Mouse (Mus musculus): ENCODE results near the gene Dgkb. TPM values are rescaled to one million over a fixed set of nuclear protein-coding genes. Genes with fewer than 3 reads are reported as not detected.

Dgkb gene
- polyA plus RNA-seq (2012; rRNA removed): 0.19 and 0.23 TPM in 2 replicates

DNA sequence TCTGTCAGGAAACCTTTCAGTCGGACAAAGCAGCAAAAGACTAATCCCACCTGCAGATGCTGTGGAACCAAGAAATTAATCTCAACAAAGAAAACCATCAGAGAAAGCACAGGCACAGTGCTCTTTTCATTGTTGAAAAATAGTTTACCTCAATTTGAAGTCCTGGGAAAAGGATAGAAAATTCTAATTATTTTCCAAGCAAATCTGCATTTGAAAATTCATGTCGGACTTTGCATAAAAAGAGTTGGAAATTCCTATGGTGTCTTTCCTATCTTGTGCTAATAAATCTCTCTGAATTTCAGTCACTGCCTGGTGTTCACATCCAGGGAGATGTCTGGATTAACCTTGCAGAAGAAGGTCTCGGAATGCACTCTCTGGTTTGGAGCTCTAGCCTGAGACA lies at the start of gene Dgkb:
TSS of gene Dgkb (plus strand) at position 301 of the 400 bp plus-strand sequence.
- no peak for DNase-seq (ENCODE audit: low read depth)

- no peak for DNase-seq (ENCODE audit: low read depth)
Observed at GRCm38 (mm10) chr12:37769844-37770243, 47.7 kb upstream of the Dgkb start.

- DNase-seq (ENCODE audit: low read depth): no peak
Observed at GRCm38 (mm10) chr12:37773681-37774357, 43.7 kb upstream of the Dgkb start.

DNA sequence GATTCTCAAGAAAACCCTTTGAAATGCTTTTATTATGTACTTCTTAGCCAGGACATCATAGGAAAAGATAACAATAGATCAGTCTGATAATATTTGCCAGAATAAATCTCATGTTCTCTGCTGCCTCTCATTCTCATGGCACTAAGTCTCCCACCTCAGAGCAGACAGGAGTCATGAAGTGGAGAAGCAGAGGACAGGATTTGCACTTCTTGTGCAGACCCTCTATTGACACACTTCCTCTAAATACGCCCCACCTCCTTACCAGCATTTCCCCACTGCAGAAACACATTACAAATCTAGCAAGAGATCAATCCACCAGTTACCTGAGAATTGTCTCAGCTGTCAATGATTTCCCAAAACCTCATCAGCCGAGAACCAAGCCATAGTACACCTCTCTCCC lies 42.9 kb upstream of the Dgkb start:
- DNase-seq (ENCODE audit: low read depth): no peak

GRCm38 (mm10) chr12:37796265-37796928 lies 21.1 kb upstream of the Dgkb start:
- no peak for DNase-seq (ENCODE audit: low read depth)

DNA sequence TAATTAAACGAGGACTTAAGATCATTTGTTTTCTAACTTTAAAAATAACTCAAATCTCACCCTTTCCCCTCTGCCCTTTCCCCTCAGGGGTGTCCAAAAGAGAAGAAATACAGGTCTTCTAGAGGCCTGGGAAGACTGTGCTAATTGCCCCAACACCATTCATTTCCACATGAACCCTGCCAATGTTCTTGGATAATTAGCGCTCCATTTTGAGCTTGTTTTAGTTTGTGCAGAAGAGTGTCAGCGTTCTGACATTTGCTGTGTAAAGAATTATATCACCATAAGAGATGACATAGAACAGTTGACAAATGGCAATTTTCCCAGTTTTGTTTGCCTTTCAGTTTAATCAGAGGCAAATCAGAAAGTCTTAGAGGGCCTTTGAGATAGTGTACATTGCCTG lies 3.4 kb upstream of the Dgkb start:
- no peak for DNase-seq (ENCODE audit: low read depth)

DNA sequence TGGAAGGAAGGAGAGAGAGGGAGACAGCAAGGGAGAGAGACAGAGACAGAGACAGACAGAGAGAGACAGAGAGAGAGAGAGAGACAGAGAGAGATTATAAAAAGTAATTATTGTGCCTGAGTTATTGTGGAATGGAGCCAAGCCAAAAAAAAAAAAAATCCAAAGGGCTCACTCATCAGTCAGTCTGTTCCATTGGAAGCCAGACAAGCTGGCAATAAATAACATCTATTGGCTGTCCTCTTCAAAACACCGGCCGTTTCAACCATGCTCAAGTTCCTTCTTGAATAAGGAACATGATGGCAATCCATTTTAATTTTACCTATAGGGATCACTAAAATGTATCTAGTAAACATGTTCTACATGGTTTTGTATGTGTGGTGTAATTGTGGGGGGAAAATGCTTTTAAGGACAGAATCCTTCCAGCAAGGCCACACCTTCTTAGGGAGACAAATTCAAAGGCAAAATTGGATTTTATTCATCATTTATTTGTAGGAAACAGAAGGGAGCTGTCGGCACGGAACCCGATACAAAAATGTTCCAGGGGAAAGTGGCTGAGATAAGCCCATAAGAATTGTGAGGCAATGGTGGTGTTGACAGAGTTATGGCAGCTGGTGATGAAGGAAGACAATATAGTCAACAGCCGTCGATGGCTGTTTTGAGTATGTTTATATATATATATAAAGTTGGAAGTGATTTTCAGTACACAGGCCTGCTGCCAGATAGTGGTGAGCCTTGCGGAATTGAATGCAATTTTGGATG lies 3.7 kb downstream of the Dgkb start:
- DNase-seq (ENCODE audit: low read depth): no peak

- DNase-seq (ENCODE audit: low read depth): no peak
Observed at GRCm38 (mm10) chr12:37880042-37881017, 62.8 kb downstream of the Dgkb start.

GRCm38 (mm10) chr12:37881376-37881775 lies 63.9 kb downstream of the Dgkb start:
- no peak for DNase-seq (ENCODE audit: low read depth)

GRCm38 (mm10) chr12:37882796-37883195 lies 65.3 kb downstream of the Dgkb start:
- no peak for DNase-seq (ENCODE audit: low read depth)

DNA sequence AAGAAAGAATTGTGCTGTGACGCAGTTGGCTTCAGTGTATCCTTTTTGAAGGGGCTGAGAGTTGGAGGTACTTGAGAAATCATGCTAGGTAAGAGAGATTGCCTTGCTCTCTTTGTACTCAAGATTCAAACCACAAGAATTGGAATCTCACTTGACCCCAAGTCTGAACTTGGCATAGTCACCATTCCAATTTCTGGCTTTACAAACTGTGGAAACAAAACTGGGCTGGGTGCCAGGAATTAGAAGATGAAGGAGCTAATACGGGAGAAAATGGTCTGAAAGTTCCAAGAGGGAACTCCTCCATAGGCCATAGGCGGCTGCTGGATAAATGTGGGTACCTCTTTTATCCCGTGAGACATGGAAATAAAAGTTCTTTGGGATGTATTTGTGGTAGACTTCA lies 66.3 kb downstream of the Dgkb start:
- no peak for DNase-seq (ENCODE audit: low read depth)

GRCm38 (mm10) chr12:37888591-37888990 lies 71.1 kb downstream of the Dgkb start:
- DNase-seq (ENCODE audit: low read depth): no peak

- DNase-seq (ENCODE audit: low read depth): no peak
Observed at GRCm38 (mm10) chr12:37889431-37889830, 71.9 kb downstream of the Dgkb start.

DNA sequence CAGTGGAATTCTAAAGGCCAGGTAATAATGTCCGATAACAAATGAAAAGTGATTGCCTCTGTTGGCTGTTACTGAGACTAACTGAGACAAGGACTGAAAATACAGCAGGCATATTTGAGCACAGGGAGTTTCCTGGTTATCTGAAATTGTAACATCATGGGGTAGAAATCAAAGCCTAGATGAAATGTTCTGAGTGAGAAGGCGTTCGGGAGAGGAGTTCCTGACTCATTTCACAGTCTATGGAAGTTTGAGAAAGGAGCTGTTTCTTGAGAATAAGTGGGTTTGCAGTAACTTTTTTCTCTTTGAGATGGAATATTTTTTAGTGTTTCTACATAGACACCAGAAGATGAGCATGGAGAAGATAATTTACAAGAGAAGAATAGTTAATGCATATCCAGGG lies 73.8 kb downstream of the Dgkb start:
- no peak for DNase-seq (ENCODE audit: low read depth)

DNA sequence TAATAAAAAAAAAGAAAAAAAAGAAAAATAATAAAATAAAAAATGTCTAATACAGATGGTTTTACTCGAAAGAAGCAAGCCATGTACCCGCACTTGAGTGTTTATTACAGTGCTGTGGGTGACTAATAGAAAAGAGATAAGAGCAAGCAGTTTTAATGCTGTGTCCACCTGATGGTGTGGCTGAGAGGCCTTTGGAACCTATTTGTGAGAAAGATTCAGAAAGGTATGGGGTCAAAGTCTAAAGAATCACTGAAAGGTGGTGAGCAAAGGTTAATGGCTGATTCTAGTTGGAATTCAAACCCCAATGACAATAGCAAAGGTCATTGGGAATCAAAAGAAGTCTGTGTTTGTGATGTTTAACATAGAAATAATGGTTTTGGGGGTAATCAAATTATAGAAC lies 124.6 kb downstream of the Dgkb start:
- no peak for DNase-seq (ENCODE audit: low read depth)

- no peak for DNase-seq (ENCODE audit: low read depth)
Observed at GRCm38 (mm10) chr12:37956193-37956592, 138.7 kb downstream of the Dgkb start.

DNA sequence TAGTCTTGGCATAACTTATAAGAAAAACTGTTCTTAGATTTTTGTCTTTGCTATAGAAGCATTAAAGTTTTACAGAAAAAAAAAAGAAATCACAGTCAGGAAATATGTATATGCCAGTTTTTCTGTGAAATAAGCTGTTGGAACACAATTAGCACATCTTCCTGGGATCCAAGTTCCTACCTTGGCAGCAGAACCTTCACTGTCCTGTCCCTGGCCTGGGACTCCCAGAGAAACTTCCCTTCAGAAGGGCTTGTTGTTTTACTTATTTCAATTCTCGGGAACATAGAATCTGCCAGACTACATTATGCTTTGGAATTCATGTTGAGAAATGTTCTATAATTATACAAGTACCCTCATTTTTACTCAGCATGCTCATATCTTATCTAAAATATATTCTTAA lies 154.0 kb downstream of the Dgkb start:
- DNase-seq (ENCODE audit: low read depth): no peak

- no peak for DNase-seq (ENCODE audit: low read depth)
Observed at GRCm38 (mm10) chr12:37978498-37979187, 161.1 kb downstream of the Dgkb start.

DNA sequence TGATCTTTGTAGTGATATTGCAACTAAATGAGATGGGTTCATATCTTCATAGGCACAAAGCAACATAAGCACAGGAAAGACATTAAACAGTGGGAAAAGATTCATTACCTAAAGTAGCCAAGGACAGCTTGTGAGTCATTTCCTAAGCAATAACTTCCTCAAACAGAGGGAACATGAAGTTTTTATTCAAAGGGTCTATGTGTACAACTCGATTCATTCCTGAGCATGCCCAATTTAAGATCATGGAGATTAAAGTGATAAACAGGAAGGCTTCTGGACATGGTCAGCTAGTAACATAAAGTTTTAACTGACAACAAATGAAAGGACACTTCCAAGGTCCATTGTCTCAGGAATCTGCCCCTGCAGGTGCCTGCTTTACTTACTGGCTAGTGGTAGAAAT lies 167.8 kb downstream of the Dgkb start:
- no peak for DNase-seq (ENCODE audit: low read depth)

- DNase-seq (ENCODE audit: low read depth): no peak
Observed at GRCm38 (mm10) chr12:37988066-37988591, 170.6 kb downstream of the Dgkb start.

- no peak for DNase-seq (ENCODE audit: low read depth)
Observed at GRCm38 (mm10) chr12:37993221-37993620, 175.7 kb downstream of the Dgkb start.
